Mouse (Mus musculus) stomach, postnatal 0 days (tissue): ENCODE measurements around the gene Rexo4. TPM values are rescaled to one million over a fixed set of nuclear protein-coding genes. Genes with fewer than 3 reads are reported as not detected.

Source experiments
- ATAC-seq: fragments of 200-750 bp; cut with Nextera tagmentation; 2 replicates; pipeline ENCODE4 v1.8.0; 2017; ENCODE audit not compliant: low FRiP score, low TSS enrichment
- DNase-seq: peaks from one replicate; pipeline ENCODE4 v3.0.0-alpha.2; 2016; ENCODE audit warnings: low spot score
- H3K27ac ChIP-seq: fragments of 300-500 bp; sonication (generic); replicated peaks from 2 replicates; pipeline ENCODE4 v1.5.1; 2014; ENCODE audit warnings: mild to moderate bottlenecking, control low read depth
- H3K27me3 ChIP-seq: fragments of 300-500 bp; sonication (generic); 2 replicates; pipeline ENCODE4 v1.6.1; 2014; ENCODE audit warnings: low read length; ENCODE audit not compliant: control insufficient read depth, insufficient read depth
- H3K36me3 ChIP-seq: fragments of 300-500 bp; sonication (generic); 2 replicates; pipeline ENCODE4 v1.6.1; 2014; ENCODE audit warnings: low read length, mixed read lengths; ENCODE audit not compliant: control insufficient read depth, insufficient read depth
- H3K4me1 ChIP-seq: fragments of 300-500 bp; sonication (generic); replicated peaks from 2 replicates; pipeline ENCODE4 v1.6.1; 2014; ENCODE audit warnings: antibody characterized with exemption; ENCODE audit not compliant: control insufficient read depth, insufficient read depth
- H3K4me2 ChIP-seq: fragments of 300-500 bp; sonication (generic); replicated peaks from 2 replicates; pipeline ENCODE4 v1.6.1; 2014; ENCODE audit warnings: low read depth, mild to moderate bottlenecking, control low read depth, moderate library complexity
- H3K4me3 ChIP-seq: fragments of 300-500 bp; sonication (generic); 2 replicates; pipeline ENCODE4 v1.5.1; 2014; ENCODE audit warnings: low read depth, low read length, control low read depth
- H3K9ac ChIP-seq: fragments of 300-500 bp; sonication (generic); 2 replicates; pipeline ENCODE4 v1.6.1; 2014; ENCODE audit warnings: mild to moderate bottlenecking, low read length, control low read depth, mixed read lengths
- H3K9me3 ChIP-seq: fragments of 300-500 bp; sonication (generic); 2 replicates; pipeline ENCODE4 v1.6.1; 2016; ENCODE audit warnings: low read length; ENCODE audit not compliant: control insufficient read depth
- CTCF ChIP-seq: IDR thresholded peaks from 2 replicates; pipeline ENCODE4 v1.5.1; 2016; ENCODE audit warnings: antibody characterized with exemption, low read depth, mild to moderate bottlenecking, moderate library complexity
- EP300 ChIP-seq: optimal IDR thresholded peaks from 2 replicates; pipeline ENCODE3; 2016; ENCODE audit warnings: antibody characterized with exemption
- WGBS: fragments of 180-500 bp; shearing (Covaris S2); extraction: QIAGEN DNeasy Blood & Tissue Kit; methylation state at CpG from one replicate; pipeline ENCODE4 v1.1.7; 2014; 5-methylcytosine and 5-hydroxymethylcytosine counted together
- polyA plus RNA-seq: library from polyadenylated mRNA; unstranded; fragments of >200 nt; fragmentation: Nextera tagmentation; extraction: Ambion mirVana; gene quantifications from 2 replicates; pipeline ENCODE4 v1.2.1, GENCODE M21; 2015

Gene Rexo4
- polyA plus RNA-seq, 1 experiment from 2014 or later, result 21.7 TPM

- Histone ChIP-seq H3K9me3 (no peaks in the 10 kb centered on the region), H3K27me3 (no peaks in the 10 kb centered on the region), H3K27ac (no peak overlapping the region), H3K9ac (no peak overlapping the region; the same call in 1 of the 2 replicates), H3K4me1 (peaks cover 9% of the 10 kb centered on the region; the same call in 1 of the 2 replicates), H3K4me3 (no peak overlapping the region), H3K36me3 (peaks cover 32% of the 10 kb centered on the region), H3K4me2 (no peak overlapping the region)
- 77% methylated on average over 6 of the region's 6 CpGs for WGBS
- DNase-seq, result no peak
- ATAC-seq, result no peak; the same call in 1 of the 2 replicates
- TF ChIP-seq EP300 (no peak), CTCF (no peak)
Measured at GRCm38 (mm10) chr2:26927745-26928476, 36.3 kb downstream of the Rexo4 start.

- H3K27ac ChIP-seq, result no peak overlapping the region
- H3K27me3 ChIP-seq, result no peaks in the 10 kb centered on the region
- 37% methylated on average over 9 of the region's 9 CpGs for WGBS
- DNase-seq (peak; percentile 86), ATAC-seq (peak; percentile 89)
- no peak overlapping the region for H3K4me2 ChIP-seq
- no peaks in the 10 kb centered on the region for H3K9me3 ChIP-seq
- peaks cover 46% of the 10 kb centered on the region for H3K36me3 ChIP-seq
- no peak overlapping the region for H3K9ac ChIP-seq
- 0 out of 2 replicates have a peak, but pooled peaks cover 8% of the 10 kb centered on the region for H3K4me1 ChIP-seq
- H3K4me3 ChIP-seq, result no peak overlapping the region
- TF ChIP-seq CTCF (no peak; the same call in 1 of the 2 replicates), EP300 (no peak)
Measured at GRCm38 (mm10) chr2:26921784-26922183, 42.4 kb downstream of the Rexo4 start.

GRCm38 (mm10) chr2:26920190-26920855, 43.9 kb downstream of the Rexo4 start:
- peaks cover 10% of the 10 kb centered on the region; the same call in 1 of the 2 replicates for H3K4me1 ChIP-seq
- no peaks in the 10 kb centered on the region for H3K9me3 ChIP-seq
- 84% methylated on average over 6 of the region's 6 CpGs for WGBS
- no peak overlapping the region for H3K4me3 ChIP-seq
- TF ChIP-seq EP300 (no peak), CTCF (no peak)
- no peak overlapping the region for H3K4me2 ChIP-seq
- H3K36me3 ChIP-seq, result peaks cover 37% of the 10 kb centered on the region
- no peaks in the 10 kb centered on the region for H3K27me3 ChIP-seq
- H3K27ac ChIP-seq, result no peak overlapping the region
- no peak for DNase-seq
- no peak overlapping the region for H3K9ac ChIP-seq
- ATAC-seq, result no peak

- no peaks in the 10 kb centered on the region for H3K9me3 ChIP-seq
- 80% methylated on average over 3 of the region's 3 CpGs for WGBS
- H3K36me3 ChIP-seq, result peaks cover 31% of the 10 kb centered on the region; the same call in 1 of the 2 replicates
- no peak overlapping the region for H3K4me2 ChIP-seq
- no peak overlapping the region for H3K27ac ChIP-seq
- no peak overlapping the region for H3K9ac ChIP-seq
- no peaks in the 10 kb centered on the region for H3K27me3 ChIP-seq
- H3K4me1 ChIP-seq, result peaks cover 10% of the 10 kb centered on the region; the same call in 1 of the 2 replicates
- H3K4me3 ChIP-seq, result no peak overlapping the region
- ATAC-seq (no peak), DNase-seq (no peak)
- TF ChIP-seq EP300, result no peak
- TF ChIP-seq CTCF, result no peak
Measured at GRCm38 (mm10) chr2:26919684-26920083, 44.5 kb downstream of the Rexo4 start.

- Histone ChIP-seq H3K27ac (peak overlapping the region; percentile 92), H3K27me3 (no peaks in the 10 kb centered on the region), H3K9ac (peak overlapping the region; percentile 87), H3K4me1 (peaks cover 10% of the 10 kb centered on the region; the same call in 1 of the 2 replicates), H3K4me2 (peak overlapping the region; percentile 95), H3K9me3 (no peaks in the 10 kb centered on the region), H3K36me3 (peaks cover 23% of the 10 kb centered on the region), H3K4me3 (peak overlapping the region; percentile 78)
- 0 out of 2 replicates have a peak, but pooled peaks have one; percentile 4 for ATAC-seq
- WGBS, result 0% methylated on average over 13 of the region's 13 CpGs
- TF ChIP-seq CTCF (no peak), EP300 (no peak)
- no peak for DNase-seq
Measured at GRCm38 (mm10) chr2:26916738-26917137, 47.4 kb downstream of the Rexo4 start.
